Mouse (Mus musculus): ENCODE results near the gene Plekha4.

The Plekha4 gene

DNA sequence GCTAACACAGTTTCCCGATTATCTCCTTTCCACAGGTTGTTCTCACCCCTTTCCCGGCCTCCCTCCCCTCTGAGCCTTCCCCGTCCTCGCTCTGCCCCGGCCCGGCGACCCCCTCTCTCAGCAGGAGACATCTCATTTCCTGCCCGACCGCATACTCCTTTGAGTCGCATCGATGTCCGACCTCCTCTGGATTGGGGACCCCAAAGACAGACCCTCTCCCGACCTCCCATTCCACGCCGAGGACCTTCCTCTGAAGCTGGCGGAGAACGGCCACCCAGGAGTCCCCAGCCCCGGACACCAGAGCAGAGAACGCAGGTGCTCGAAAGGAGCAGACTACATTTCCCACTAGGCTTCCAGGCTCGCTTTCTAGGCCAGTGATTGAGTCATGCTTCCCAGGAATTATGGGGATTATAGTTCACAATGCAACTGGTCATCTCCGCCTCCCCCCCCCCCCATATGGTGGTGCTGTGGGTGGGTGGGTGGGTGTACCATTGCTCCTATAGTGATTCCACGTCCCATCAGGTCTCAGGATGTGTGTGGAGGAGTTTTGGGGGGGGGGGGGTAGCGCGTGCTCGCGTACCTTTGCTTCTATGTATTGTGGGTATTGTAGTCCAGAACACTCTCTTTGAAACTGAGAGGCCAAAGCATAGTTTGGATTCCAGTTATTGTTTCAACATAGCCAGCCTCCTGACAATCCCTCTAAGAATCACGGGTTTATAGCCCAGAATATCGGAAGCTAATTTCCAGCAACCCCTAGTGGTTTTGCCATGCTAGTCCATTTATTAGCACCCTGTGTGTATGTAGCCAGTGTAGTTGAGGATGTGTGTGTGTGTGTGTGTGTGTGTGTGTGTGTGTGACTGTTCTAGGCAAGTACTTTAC, 12.3 kb downstream of the Plekha4 start:
- no peak for DNase-seq (ENCODE audit: low spot score)

DNA sequence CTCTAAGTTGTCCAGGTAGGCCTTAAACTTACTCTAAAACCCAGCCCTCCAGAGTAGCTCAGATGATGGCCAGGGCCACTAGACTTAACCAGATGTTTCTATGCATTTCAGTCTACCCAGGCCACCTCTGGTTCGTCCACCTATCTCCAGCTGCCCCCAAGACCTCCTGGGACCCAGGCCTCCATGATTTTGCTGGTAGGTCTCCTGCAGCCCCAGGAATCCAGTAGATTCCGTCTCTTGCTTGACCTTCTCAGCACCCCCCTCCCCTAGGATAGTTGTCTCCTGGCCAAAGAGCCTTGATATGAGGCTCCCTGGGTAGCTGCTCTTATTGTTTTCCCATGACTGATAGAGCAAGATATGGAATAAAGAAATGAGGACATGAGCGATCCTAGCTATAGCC, 13.0 kb downstream of the Plekha4 start:
- DNase-seq (ENCODE audit: low spot score) = no peak

DNA sequence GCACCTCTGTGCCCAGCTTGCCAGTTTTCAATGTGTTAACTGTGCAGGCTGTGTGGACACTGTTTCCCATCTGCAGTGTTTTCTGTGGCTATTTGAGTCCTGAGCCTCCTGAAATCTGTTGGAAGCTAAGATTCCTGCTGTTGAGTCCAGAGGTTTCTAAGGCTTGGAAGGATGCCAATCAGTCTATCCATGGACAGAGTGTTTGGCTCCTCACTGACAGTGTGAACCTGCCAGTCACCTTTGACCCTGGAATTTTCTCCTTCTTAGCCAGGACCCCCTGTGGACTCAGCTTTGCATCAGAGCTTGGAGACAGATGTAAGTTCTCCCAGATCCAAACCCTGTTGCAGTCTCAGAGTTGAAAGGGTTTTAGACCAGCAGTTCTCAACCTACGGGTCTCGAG, 14.1 kb downstream of the Plekha4 start:
- no peak for DNase-seq (ENCODE audit: low spot score)

DNA sequence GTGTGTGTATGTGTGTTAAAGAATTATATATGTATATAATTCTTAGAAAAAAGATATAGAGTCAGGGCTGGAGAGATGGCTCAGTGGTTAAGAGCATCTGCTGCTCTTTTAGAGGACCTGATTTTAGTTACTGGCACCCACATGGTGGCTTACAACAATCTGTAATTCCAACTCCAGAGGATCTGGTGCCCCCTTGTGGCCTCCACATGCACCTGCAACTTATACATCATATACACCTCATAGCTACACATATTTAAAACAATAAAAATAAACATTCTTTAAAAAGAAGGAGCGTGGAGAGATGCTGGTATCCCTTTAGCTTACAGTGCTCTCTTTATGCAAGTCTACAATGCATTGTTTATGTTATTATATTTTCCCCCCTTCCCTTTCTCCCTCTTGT, 18.4 kb downstream of the Plekha4 start:
- no peak for DNase-seq (ENCODE audit: low spot score)

DNA sequence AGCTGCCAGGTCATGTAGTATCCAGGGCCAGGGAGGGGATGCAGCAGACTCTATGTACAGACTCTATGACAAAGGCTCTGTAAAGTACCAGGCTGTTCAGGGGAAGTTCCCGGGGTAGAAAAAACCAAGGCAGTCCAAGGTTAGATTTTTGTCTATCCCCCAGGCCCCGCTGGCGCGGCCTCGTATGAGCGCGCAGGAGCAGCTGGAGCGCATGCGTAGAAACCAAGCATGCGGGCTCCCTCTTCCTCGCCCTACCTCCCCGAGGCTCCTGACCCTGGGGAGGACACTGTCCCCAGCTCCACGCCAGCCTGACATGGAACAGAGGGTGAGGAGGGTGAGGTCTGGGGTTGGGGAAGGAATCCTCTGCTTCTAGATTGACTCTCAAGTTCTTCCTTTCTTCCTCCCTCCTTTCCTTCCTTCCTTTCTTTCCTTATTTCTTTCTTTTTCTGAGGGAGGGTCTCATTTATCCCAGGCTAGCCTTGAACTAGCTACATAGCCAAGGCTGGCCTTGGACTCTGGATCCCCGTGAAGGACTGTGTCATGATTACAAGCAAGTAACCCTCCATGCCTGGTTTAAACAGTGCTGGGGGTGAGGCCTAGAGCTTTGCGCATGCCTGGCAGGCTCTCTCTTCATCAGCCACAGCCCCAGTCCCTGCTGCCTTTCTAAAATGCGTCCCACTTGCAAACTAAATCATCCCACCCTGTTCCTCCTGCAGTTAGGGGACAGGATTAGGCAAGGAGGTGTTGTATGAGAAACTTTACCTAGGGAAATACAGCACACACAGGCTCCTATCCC, 23.7 kb downstream of the Plekha4 start:
- DNase-seq (ENCODE audit: low spot score) = no peak

DNA sequence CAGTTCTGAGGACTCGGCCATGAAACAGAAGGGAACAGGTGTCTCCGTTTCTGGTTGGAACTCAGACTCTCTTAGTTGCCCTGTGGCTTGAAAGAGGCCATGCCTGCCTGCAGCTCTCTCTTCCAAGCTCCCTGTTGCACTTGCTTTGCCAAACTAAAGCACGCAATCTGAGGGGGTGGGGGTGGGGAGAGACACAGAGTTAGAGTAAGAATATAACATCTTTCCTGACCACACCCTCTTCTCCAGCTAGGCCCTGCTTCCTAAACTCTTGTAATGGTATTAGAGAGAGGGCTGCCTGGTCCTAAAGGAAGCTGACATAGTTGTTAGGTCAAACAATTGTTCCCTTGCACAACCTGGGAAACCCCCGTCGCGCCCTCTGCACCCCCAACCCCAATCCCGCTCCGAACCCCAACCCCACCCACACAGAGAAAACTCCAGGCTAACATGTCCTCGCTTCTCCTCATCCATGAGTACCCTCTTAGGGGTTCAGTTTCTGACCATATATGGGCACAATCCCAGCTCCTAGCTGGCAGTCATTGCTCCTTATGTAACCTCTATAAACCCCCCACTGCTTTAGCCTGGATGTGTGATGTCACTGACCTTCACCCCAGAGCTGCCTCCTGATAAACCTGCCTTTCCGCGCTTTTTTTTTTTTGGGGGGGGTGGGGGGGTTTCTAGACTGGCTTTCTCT, 24.8 kb downstream of the Plekha4 start:
- no peak for DNase-seq (ENCODE audit: low spot score)

DNA sequence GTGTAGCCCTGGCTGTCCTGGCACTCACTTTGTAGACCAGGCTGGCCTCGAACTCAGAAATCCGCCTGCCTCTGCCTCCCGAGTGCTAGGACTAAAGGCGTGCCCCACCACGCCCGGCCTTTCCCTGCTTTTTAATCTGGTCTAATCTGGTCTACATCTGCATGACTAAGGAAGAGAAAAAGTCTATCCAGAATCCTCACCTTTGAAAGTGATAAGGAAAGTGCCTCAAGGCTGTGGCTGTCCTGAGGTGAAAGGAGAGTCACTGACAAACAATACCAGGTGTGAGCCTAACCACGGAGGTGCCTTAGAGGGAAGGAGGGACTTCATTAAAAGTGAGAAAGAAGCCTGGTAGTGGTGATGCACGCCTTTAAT, 25.4 kb downstream of the Plekha4 start:
- DNase-seq (ENCODE audit: low spot score) = no peak

DNA sequence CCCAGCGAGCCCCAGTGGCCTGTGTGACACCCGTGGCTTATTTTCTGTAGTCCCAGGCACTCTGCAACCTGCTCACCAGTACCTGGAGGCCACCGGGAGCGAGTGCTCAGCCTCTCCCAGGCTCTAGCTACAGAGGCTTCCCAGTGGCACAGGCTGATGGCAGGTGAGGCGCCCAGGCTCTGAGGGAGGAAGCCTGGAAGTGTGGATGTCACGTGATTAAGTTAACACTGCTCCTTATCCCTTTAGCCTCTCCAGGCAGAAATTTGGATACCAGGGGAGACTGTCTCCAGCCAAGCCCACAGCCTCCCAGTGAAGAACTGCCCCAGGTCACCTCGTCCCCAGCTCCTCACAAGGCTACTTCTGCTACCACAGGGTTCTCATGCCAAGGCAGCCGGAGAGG, 27.4 kb downstream of the Plekha4 start:
- DNase-seq (ENCODE audit: low spot score) = no peak

DNA sequence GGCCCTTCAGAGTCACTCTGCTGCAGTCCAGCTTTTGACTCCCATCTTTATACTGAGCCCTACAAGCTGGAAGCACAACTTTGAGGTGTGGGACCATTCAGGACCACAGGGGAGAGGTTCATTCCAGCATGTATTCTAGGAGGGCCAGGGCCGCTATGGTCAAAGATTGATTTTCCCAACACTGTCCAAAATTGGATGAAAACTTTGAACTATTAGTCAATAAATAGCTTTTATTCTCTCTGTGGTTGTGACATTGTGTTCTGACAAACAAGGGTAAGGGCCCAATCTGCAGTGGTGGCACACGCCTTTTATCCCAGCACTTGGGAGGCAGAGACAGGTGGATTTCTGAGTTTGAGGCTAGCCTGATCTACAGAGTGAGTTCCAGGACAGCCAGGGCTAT, 27.9 kb downstream of the Plekha4 start:
- no peak for DNase-seq (ENCODE audit: low spot score)

DNA sequence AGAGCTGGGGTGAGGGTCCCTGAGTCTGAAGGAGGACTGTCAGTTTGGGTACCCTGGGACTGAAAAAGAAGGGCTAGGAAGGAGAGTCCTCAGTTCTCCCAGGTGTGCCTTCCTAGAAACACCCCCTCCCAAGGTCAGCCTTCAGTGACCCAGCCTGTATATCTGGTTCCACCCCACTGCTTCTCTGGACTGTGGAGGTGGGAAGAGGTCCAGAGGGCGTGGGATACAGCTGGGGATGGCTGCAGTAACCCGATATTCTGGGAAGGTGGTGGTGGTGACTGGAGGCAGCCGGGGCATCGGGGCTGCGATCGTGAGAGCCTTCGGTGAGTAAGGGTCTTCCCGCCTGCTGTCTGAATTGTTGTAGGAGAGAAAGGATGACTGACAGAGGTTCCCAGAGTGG, 28.6 kb downstream of the Plekha4 start, which contains the start of gene Hsd17b14:
Hsd17b14 (plus strand) TSS at position 150 of the 400 bp plus-strand sequence.
- DNase-seq (ENCODE audit: low spot score) = no peak

DNA sequence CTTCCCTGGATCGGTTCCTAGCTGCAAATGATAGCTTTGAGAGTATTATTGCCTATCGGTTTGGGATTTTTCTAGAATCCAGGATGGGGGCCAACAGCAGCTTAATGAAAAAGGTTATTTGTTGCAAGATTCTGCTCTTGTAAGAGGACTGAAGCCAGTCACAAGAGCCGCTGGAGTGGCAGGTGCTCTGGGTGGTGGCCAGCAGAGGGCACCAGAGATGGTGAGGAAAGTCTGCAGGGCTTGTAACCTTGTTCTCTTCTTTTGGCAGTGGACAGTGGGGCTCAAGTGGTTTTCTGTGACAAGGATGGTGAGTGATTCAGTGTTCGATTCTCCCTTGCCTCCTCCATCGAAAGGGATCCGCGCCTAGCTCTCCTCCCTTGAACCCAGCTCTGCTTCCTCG, 29.7 kb downstream of the Plekha4 start:
- DNase-seq (ENCODE audit: low spot score) = peak; percentile 89

DNA sequence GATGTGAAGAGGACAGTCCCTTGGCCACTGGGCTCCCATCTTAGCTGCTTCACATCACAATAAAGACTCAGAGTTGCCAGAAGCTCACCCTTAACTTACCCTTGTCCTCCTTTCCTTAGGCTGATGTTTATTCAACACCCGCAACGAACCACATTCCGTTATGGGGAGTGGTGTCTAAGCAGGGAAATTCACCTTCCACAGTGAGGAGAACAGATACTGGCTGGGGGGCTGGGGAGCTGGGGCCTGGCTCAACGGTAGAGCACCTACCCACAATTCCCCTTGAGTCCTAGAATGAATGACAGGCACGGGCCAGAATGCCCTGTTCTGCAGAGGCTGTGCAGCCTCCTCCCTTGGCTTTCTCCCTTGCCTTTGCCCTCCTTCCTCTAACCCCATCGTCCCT, 32.8 kb downstream of the Plekha4 start:
- no peak for DNase-seq (ENCODE audit: low spot score)

DNA sequence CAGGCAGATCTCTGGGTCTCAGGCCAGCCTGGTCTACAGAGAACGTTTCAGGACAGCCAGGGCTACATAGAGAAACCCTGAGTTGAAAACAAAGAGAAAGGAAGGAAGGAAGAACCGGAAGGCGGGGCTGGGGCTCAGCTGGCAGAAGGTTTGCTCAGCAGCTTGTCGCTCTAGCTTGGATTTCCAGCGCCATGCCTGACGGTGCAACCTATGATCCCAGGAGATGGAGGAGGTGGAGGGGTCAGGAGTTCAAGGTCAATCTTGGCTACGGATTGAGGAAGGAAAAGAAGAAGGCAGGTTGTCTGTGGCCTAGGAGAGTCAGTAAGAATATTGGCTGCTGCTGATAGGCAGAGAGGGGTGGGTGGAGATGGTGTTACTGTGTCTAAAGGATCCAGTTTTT, 34.1 kb downstream of the Plekha4 start:
- DNase-seq (ENCODE audit: low spot score) = no peak

DNA sequence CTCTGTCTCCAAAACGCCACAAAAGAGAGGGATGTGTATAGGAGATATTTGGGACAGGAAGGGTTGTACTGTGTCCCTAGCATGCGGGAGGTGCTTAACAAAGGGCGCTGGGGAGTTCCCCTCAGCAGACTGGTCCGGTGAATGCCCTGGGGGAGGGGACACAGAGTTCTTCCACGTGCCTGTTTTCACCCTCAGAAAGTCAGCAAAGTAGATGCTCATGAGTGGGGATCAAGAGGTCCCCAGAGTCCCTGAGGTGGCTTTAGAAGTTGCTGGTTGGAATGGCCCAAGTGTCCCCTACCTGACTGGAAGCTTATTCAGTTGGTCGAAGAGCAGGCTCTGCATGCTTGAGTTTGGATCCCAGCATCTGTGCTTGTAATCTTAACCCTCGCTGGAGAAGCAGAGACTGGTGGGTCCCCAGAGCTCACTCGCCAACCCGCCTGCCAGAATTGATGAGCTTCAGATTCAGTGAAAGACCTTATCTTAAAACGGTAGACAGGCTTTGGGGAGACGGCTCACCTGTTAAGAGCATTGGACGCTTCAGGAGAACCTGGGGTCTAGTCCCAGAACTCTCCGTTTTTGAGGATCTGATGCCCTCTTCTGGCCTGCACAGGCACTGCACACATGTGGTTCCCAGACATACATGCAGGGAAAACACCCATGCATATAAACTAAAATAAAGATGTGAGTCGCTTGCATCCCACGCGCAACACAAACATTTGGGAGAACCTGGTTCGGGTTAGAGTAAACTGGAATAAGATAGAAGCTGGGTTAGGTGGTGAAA, 34.9 kb downstream of the Plekha4 start:
- peak; percentile 87 for DNase-seq (ENCODE audit: low spot score)

DNA sequence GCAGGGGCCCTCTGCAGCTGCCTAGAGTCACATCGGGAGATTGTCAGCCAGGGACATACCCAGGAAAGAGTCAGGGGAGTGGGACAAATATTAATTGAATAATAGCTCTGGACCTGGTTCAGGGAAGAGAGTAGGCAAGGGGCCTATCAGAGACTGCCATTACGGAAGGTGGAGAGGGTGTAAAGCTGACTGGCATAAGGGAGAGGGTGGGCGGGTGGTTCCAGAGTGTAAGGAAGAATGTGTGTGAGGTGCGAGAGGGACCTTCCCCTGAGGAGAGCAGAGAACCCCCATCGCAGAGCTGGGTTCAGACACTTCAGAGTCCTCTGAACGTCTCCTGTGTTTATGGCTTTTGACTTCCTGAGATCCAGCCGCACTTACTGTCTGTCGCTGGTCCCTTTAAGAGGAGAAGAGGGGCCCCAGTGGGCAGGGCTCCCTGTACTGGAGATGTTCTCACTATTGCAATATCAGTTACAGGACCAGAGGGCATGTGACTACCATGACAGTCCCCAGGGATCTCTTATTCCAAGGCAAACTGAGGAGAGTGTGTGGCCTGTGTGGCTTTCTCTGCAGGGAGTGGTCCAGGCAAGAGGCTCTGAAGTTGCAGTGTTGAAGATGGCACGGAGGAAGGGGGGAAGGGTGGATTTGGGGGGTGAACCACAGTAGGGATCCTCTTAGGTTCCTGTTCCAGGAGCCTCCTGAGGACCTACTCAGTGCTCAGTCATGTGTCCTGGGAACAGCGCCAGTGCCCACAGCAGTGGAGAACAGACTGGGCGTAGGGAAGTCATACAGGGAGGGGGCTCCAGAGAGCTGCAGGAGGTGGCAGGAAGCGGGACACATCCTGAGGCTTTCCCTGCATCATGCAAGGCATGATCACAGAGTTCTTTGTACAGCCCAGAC, 35.7 kb downstream of the Plekha4 start:
- DNase-seq (ENCODE audit: low spot score) = no peak

DNA sequence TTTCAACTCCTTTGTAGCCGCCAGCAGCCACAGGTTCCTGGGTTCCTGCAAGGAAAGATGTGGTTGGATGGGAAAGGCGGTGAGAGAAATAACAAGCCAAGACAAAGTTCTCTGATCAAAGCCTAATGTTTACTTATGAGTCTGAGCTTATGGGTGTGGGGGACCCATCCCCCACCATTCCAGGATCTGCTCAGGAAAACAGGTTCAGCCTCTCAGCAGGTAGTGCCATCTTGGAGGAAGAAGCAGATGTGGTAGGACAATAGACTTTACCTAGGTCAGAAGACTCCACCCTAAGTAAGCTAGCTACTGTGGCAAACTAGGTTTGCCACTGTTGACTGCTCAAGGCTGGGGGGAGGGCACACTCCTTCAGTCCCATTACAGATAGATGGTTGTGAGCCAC, 38.7 kb downstream of the Plekha4 start:
- no peak for DNase-seq (ENCODE audit: low spot score)

DNA sequence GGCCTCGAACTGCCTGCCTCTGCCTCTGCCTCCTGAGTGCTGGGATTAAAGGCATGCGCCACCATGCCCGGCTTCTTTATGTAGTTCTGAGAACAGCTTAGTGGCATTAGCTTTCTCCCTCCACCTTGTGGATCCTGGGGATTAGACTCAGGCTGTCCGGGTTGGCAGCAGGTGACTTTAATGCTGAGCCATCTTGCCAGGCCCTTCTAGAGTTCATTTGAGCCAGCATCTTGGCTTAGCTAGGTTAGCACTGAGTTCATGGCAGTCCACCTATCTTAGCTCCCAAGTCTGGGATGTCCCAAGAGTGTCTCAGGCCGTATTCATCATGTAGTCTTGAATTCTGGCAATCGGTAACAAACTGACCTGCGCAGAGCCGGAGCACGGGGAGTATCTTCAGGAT, 39.3 kb downstream of the Plekha4 start:
- DNase-seq (ENCODE audit: low spot score) = no peak

DNA sequence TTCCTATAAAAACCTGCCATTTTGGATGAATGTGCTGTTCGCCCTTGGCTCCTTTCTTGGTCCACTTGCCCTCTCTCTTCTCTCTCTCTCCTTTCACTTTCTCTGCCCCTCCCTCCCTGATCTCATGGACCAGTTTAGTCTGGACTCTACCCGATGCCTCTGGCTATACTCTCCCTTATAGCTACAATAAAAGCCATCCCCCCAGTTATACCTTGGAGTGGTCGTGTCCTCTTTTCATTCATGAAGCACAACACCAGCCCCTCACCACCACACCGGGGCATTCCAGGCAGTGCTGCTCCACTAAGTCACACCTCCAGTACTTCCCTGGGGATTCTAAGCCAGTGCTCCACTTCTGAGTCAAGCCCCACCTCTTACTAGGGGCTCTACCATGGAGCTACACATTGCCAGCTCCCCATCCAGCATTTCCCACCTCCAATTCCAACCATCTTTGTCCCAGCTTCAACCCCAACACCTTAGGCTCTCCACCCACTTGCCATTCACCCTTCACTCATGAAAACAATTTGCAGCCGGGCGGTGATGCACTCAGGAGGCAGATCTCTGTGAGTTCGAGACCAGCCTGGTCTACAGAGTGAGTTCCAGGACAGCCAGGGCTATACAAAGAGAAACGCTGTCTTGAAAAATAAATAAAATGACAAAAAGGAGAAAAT, 41.1 kb downstream of the Plekha4 start:
- DNase-seq (ENCODE audit: low spot score) = no peak

DNA sequence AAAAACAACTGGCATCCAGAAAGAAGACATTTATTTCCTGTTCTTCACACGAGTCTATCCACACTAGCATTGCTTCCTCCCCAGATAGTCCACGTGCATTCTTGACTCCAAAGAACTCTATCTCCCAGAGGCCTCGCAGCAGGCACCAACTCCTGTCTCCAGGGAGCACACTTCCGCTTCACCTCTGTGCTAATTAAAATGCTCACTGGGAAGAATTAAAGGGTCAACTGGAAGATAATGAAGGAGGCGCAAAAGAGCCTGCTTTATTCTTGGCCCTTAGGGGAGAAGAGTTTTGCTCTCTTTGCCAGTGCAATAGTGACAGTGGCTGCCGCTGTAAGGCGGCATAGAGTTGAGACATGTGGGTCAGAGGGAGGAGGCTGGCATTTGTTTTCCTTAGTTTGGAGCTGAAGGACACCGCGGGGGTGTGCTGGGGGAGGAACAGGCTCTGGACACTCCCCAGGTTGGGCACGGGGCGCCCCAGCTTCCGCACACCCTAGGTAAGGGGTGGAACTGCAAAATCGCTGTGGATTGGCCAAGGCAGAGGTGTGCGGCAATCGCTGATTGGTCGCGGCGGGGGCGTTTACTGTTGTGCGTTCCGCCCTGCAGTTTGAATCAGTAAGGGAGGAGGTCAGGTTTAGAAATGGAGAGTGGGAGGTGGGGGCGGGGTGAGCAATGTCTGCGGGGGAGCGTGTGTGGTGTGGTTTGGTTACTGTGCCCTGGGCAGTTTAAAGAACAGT, 41.8 kb downstream of the Plekha4 start:
- DNase-seq (ENCODE audit: low spot score) = peak; percentile 93

Data from testis, postnatal 10 days (tissue).